Mouse (Mus musculus) limb, embryonic 14.5 days (tissue): ENCODE measurements at regions not wholly inside any gene's neighbourhood (a gene's known extent, or its start where the extent isn't known, plus 50 kb on each side); places are given as distances from the start of the nearest gene placed in this dataset.

Experiments used
- ATAC-seq: fragments of 200-750 bp; cut with Nextera tagmentation; 2 replicates; pipeline ENCODE4 v1.8.0; 2017; ENCODE audit warnings: low read depth, moderate number of reproducible peaks, moderate TSS enrichment; ENCODE audit not compliant: low FRiP score
- DNase-seq: peaks from one replicate; pipeline ENCODE4 v3.0.0-alpha.2; 2015; ENCODE audit warnings: low spot score
- H3K27ac ChIP-seq: fragments of 300-500 bp; sonication (generic); replicated peaks from 2 replicates; pipeline ENCODE4 v1.5.1; 2014; ENCODE audit warnings: low read depth, mild to moderate bottlenecking, low read length, moderate library complexity, mixed read lengths
- H3K27me3 ChIP-seq: fragments of 300-500 bp; sonication (generic); 2 replicates; pipeline ENCODE4 v1.6.1; 2014; ENCODE audit warnings: low read length, mixed read lengths; ENCODE audit not compliant: control insufficient read depth, insufficient read depth
- H3K36me3 ChIP-seq: fragments of 300-500 bp; sonication (generic); 2 replicates; pipeline ENCODE4 v1.6.1; 2014; ENCODE audit warnings: mild to moderate bottlenecking, low read length, moderate library complexity, mixed read lengths; ENCODE audit not compliant: control insufficient read depth, insufficient read depth
- H3K4me1 ChIP-seq: fragments of 300-500 bp; sonication (generic); 2 replicates; pipeline ENCODE4 v1.6.1; 2014; ENCODE audit warnings: antibody characterized with exemption, low read length, mixed read lengths; ENCODE audit not compliant: control insufficient read depth, insufficient read depth
- H3K4me2 ChIP-seq: fragments of 300-500 bp; sonication (generic); replicated peaks from 2 replicates; pipeline ENCODE4 v1.6.1; 2014; ENCODE audit warnings: low read depth, mild to moderate bottlenecking, low read length, moderate library complexity; ENCODE audit not compliant: severe bottlenecking
- H3K4me3 ChIP-seq: fragments of 300-500 bp; sonication (generic); replicated peaks from 2 replicates; pipeline ENCODE4 v1.5.1; 2014; ENCODE audit warnings: low read length
- H3K9ac ChIP-seq: fragments of 300-500 bp; sonication (generic); 2 replicates; pipeline ENCODE4 v1.6.1; 2014; ENCODE audit warnings: mild to moderate bottlenecking, low read depth, low read length, moderate library complexity; ENCODE audit not compliant: severe bottlenecking
- H3K9me3 ChIP-seq: fragments of 300-500 bp; sonication (generic); 2 replicates; pipeline ENCODE4 v1.6.1; 2016; ENCODE audit warnings: low read length; ENCODE audit not compliant: control insufficient read depth
- POLR2A ChIP-seq: fragments of 200-500 bp; IDR thresholded peaks from 2 replicates; pipeline ENCODE4 v1.8.0; 2012; ENCODE audit warnings: inconsistent platforms, mild to moderate bottlenecking, moderate library complexity, borderline replicate concordance; ENCODE audit not compliant: insufficient read depth, insufficient read length; ENCODE audit errors: extremely low read depth
- WGBS: fragments of 180-500 bp; shearing (Covaris S2); extraction: QIAGEN DNeasy Blood & Tissue Kit; methylation state at CpG from one replicate; pipeline ENCODE4 v1.1.7; 2014; 5-methylcytosine and 5-hydroxymethylcytosine counted together

GRCm38 (mm10) chr8:60785049-60785448, 105.2 kb upstream of the Hpf1 start:
- no peak overlapping the region for H3K4me3 ChIP-seq
- no peak overlapping the region for H3K9ac ChIP-seq
- DNase-seq (no peak), ATAC-seq (no peak)
- no peak overlapping the region for H3K27ac ChIP-seq
- H3K4me1 ChIP-seq = no peaks in the 10 kb centered on the region
- no peaks in the 10 kb centered on the region for H3K27me3 ChIP-seq
- TF ChIP-seq POLR2A = no peak
- H3K9me3 ChIP-seq = no peaks in the 10 kb centered on the region
- H3K36me3 ChIP-seq = no peaks in the 10 kb centered on the region
- no peak overlapping the region for H3K4me2 ChIP-seq
- 80% methylated on average over 2 of the region's 2 CpGs for WGBS

GRCm38 (mm10) chr8:60790453-60790852, 99.8 kb upstream of the Hpf1 start:
- Histone ChIP-seq H3K4me2 (no peak overlapping the region), H3K9me3 (no peaks in the 10 kb centered on the region), H3K4me3 (no peak overlapping the region), H3K9ac (no peak overlapping the region), H3K27ac (no peak overlapping the region), H3K4me1 (no peaks in the 10 kb centered on the region), H3K36me3 (no peaks in the 10 kb centered on the region), H3K27me3 (no peaks in the 10 kb centered on the region)
- TF ChIP-seq POLR2A = no peak
- no peak for ATAC-seq
- 85% methylated on average over 3 of the region's 3 CpGs for WGBS
- no peak for DNase-seq

- no peaks in the 10 kb centered on the region for H3K27me3 ChIP-seq
- 86% methylated on average over 1 of the region's 1 CpGs for WGBS
- DNase-seq = no peak
- no peak overlapping the region for H3K27ac ChIP-seq
- ATAC-seq = no peak
- H3K9me3 ChIP-seq = no peaks in the 10 kb centered on the region
- H3K36me3 ChIP-seq = no peaks in the 10 kb centered on the region
- H3K4me2 ChIP-seq = no peak overlapping the region
- no peak overlapping the region for H3K4me3 ChIP-seq
- H3K9ac ChIP-seq = no peak overlapping the region
- TF ChIP-seq POLR2A = no peak
- no peaks in the 10 kb centered on the region for H3K4me1 ChIP-seq
These were observed 97.7 kb upstream of the Hpf1 start for GRCm38 (mm10) chr8:60792518-60792917.

GRCm38 (mm10) chr8:60804787-60805186, 85.4 kb upstream of the Hpf1 start:
- WGBS = 82% methylated on average over 4 of the region's 4 CpGs
- no peak overlapping the region for H3K27ac ChIP-seq

GRCm38 (mm10) chr8:60806772-60807171, 83.4 kb upstream of the Hpf1 start:
- no peak overlapping the region for H3K4me2 ChIP-seq
- no peak for ATAC-seq
- H3K27me3 ChIP-seq = no peaks in the 10 kb centered on the region
- no peak for TF ChIP-seq POLR2A
- no peaks in the 10 kb centered on the region for H3K4me1 ChIP-seq
- H3K27ac ChIP-seq = no peak overlapping the region
- H3K9me3 ChIP-seq = no peaks in the 10 kb centered on the region
- H3K4me3 ChIP-seq = no peak overlapping the region
- H3K9ac ChIP-seq = no peak overlapping the region
- DNase-seq = no peak
- 83% methylated on average over 1 of the region's 3 CpGs for WGBS
- H3K36me3 ChIP-seq = no peaks in the 10 kb centered on the region

More at GRCm38 (mm10) chr8:60804787-60805186, 85.4 kb upstream of the Hpf1 start:
- DNase-seq (no peak), ATAC-seq (no peak)
- H3K4me2 ChIP-seq = no peak overlapping the region
- no peaks in the 10 kb centered on the region for H3K36me3 ChIP-seq
- H3K4me3 ChIP-seq = no peak overlapping the region
- H3K9me3 ChIP-seq = no peaks in the 10 kb centered on the region
- no peaks in the 10 kb centered on the region for H3K27me3 ChIP-seq
- no peaks in the 10 kb centered on the region for H3K4me1 ChIP-seq
- no peak overlapping the region for H3K9ac ChIP-seq
- no peak for TF ChIP-seq POLR2A

GRCm38 (mm10) chr8:60809806-60810205, 80.4 kb upstream of the Hpf1 start:
- H3K4me3 ChIP-seq = no peak overlapping the region
- 86% methylated on average over 1 of the region's 1 CpGs for WGBS
- no peaks in the 10 kb centered on the region for H3K36me3 ChIP-seq
- H3K4me1 ChIP-seq = no peaks in the 10 kb centered on the region
- H3K4me2 ChIP-seq = no peak overlapping the region
- H3K27ac ChIP-seq = no peak overlapping the region
- ATAC-seq = no peak
- H3K9me3 ChIP-seq = no peaks in the 10 kb centered on the region
- H3K27me3 ChIP-seq = no peaks in the 10 kb centered on the region
- no peak for TF ChIP-seq POLR2A
- no peak for DNase-seq
- no peak overlapping the region for H3K9ac ChIP-seq
